Mouse (Mus musculus): ENCODE results near the gene Rnf167. TPM values are rescaled to one million over a fixed set of nuclear protein-coding genes. Genes with fewer than 3 reads are reported as not detected.

Gene Rnf167
- 100 to 1,000 TPM; 234 to 250 TPM for total RNA-seq (2023)

DNA sequence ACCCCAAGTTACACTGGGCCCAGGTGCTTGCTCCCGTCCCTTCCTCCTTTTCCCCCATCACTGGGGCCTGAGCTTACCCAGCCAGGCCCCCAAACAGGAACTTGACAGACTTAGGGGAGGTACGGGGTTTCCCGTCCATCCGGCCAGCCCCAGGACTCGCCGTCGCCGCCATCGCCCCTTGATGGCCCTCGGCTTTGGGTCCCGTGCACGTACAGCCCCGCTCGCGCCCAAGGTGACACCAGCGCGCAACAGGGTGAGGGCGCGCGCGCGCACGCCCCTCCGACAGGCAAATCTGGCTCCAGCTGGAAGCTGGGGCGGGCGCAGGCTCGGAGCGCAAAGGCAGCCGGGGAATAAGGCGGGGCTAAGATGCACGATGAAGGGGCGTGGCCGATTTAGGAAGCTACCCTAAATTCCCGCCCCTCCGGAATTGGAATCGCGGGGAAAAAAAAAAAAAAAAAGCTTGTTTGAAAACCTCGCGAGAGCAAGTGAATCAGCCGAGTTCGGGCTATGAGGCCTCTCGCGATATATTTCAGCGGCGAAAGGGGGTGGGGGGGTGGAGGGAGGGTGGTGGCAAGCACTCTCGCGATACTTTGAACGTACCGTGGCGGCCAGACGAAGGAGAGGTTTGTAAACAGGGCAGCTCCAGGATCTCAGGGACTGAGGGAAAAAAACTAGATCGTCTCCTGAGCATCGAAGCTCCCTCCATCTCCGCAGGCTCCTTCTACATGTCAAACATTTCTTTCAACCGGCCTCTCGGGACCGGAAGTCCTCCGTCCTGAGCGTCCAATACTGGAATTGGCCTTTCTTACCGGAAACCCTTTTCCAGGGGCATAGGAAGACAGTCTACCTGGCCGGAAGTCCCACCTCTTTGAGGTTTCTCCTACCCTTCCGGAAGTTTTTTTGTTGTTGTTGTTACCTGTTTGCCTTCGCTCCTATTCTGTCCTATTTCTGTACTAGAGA, at the start of gene Rnf167, which contains the start of gene Slc25a11:
Gene Rnf167 (plus strand): TSS at position 545 of the 960 bp plus-strand sequence.
Gene Slc25a11 (minus strand): TSS at position 789 of the 960 bp plus-strand sequence.

DNA sequence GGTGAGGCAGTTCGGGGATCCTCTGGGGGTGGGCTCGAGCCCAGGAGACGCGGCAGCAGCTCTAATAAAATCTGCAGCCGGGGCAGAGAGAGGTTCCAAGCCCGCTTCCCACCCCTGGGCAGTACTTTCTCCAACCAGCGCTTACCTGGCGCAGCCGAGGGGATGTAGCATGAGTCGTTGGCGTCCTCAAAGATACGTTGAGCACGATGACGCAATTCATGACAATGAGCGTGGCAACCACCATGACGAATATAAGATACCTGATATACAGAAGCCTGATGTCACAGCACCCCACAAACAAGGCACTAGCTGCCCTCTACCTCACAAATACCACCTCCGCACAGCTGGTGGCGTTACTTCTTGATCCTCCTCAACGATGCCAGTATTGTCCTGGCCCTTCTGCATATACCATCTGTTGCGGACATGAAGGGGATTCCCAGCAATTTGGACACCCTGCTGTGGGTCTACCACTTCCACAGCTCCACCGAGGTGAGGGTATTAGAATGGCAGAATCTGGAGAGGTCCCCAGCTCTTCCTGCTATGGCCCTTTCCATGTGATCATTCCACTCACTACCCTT, 31.4 kb upstream of the Rnf167 start, which contains the start of gene 4930544D05Rik:
Gene 4930544D05Rik (plus strand): TSS at position 333 of the 578 bp plus-strand sequence.

DNA sequence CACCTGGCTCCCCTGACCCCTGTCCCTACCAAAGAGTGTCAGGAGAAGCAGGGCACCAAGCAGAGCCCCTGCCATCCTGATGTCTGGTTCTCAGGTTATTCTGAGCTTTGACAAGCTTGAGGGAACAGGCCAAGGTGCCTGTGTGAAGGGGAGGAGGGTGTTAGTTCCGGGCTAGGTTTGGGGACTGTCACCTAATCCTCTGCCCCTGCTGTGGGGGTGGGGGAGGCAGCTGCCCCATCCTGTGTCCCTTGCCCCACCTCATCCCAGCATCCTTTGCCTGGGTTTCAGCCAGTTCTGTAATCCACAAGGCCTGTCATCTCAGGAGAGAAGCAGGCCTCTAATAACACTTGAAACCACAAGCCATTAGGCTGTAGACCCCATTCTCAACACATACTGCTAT, 27.9 kb upstream of the Rnf167 start, which contains the start of gene Chrne:
Gene Chrne (minus strand): TSS at position 116 of the 400 bp plus-strand sequence.

DNA sequence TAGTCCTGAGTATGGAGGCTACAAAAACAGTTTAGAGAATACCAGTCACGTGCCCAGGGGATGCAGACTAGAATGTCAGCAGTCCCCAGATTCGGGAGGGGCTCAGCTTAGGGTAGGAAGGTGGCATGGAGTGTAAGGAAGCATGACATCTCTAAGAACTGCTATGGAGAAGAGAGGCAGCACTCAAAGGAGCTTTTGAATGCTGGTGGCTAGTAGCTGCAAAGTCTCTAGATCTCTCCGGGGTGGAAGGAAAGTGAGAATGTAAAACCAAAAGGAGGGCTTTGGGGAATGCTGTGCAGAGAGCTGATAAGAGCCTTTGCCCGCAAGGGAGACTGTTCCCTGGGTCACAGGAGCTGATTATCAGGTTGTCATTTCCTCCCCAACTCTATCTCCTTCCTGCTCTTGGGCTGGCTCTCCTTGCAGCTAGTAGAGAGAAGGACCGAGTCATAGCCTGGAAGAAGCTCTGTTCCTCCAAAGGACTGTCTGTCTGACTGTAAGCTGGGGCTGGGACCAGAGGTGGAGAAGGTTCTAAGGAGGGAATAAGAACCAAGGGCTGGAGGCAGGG, 8.2 kb upstream of the Rnf167 start, which contains the start of gene Gp1ba:
Gene Gp1ba (plus strand): TSS at position 409 of the 565 bp plus-strand sequence.

DNA sequence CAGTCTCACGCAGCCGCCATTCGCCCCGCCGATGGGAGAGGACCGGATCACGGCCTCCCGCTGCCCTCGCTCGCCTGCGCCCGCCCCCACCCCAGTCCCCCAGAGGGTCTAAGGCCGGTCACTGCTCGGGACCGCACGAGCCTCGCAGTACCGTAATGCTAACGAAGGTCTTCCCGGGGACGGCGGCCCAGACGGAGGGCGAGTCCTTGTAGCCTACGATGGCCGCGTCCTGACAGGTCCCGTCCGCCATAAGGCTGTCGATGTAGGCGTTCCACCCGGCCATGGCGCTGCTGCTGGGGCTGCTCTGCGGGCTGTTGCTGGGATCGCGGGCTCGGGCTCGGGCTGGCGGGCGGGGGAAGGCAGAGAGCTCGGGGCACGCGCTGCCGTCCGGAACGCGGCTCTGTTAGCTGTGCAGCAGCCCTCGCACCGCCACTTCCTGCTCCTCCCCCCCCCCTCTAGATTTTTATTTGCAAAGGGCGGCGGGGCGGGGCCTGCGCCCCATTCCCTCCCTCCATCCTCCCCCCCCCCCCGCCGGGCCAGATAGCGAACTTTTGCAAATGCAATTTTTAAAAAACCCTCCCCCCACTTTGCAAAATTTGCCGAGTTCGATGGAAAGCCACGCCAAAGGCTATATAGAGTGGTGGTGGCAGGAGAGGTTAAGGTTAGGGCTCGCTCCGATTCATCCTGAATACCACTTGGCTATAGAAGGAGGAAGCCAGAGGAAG, 7.3 kb downstream of the Rnf167 start, which contains the start of gene Pfn1:
Gene Pfn1 (minus strand): TSS at position 447 of the 725 bp plus-strand sequence.

DNA sequence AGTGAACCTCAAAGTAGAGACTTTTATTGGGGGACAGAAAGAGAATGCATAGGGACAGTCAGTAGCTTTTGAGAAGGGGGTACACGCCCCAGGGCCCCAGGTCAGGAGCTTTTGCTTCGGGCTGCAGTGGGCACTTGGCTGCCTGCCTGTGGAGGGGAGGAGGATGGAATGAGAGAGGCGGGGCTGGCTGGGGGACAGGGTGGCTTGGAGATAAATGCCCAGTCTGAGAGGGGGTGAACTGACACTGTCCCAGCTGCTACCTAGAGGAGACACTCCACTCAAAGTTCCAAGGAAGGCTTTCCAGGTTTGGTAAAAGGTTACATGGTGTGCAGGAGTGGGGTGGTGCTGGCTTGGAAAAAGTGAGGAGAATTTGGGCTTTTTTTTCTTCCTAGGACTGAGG, 9.9 kb downstream of the Rnf167 start, which contains the start of gene Eno3:
Gene Eno3 (plus strand): TSS at position 239 of the 400 bp plus-strand sequence.

DNA sequence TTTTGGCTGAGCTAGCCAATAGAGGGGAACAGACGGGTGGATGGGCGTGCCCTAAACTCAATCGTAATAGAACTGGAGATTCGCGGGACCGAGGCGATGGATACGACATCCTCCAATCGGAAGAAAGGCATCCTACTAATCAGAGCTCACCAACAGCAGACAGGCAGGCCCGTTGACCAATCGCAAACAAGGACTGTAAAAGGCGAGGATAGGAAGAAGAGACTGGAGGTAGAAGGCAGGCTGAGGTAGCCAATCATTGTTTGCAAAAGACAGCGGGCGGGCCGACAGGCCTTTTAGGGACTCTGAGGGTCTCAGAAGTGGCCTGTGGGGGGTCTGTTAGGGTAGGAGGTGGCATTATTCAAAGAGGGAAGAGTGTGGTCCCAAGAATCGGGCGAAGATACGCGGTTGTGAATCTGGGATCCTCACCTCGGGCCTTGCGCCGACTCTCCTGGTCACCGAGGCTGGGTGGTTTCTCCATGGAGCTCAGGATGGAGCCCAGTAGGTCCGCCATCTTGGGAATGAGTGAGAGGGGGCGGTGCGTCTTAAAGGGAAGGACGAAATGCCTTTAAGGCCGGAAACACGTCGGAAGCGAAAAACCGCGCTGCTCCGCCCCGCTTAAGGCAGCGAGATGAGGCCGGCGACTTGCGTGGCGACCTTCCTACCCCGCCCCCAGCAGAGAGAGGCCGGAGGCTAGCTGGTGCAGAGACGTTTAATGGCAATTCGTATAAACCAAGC, 21.9 kb downstream of the Rnf167 start, which contains the start of gene Spag7:
Gene Spag7 (minus strand): TSS at position 646 of the 735 bp plus-strand sequence.

DNA sequence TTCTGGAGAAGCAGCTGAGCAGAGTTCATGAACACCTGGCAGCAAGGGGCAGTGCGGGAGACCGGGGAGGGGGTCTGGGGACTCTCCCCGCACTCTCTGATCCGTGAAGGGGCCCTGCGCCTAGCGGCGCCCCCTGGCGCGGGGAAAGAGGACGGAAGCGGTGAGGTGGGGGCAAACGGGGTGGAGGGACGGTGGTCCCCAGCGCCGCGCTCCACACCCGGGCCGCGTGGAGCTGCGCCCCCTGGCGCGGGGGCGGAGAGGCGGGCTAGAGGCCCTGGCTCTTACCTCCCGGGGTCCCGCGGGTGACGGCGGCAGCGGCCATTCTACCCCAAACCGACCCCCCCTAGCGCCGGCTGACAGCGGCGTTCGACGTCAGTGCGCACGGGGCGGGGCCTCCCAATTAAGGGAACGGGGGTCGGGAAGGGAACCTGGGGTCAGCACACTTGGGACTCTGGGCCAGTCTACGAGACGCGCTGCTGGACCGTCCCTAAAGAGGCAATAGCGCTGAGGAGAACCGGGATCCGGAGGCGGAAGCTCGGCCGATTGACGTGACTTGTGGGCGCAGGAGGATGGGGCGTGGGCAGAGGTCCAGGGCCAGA, 40.7 kb downstream of the Rnf167 start, which contains the start of gene Camta2:
Gene Camta2 (minus strand): TSS at position 505 of the 599 bp plus-strand sequence.

DNA sequence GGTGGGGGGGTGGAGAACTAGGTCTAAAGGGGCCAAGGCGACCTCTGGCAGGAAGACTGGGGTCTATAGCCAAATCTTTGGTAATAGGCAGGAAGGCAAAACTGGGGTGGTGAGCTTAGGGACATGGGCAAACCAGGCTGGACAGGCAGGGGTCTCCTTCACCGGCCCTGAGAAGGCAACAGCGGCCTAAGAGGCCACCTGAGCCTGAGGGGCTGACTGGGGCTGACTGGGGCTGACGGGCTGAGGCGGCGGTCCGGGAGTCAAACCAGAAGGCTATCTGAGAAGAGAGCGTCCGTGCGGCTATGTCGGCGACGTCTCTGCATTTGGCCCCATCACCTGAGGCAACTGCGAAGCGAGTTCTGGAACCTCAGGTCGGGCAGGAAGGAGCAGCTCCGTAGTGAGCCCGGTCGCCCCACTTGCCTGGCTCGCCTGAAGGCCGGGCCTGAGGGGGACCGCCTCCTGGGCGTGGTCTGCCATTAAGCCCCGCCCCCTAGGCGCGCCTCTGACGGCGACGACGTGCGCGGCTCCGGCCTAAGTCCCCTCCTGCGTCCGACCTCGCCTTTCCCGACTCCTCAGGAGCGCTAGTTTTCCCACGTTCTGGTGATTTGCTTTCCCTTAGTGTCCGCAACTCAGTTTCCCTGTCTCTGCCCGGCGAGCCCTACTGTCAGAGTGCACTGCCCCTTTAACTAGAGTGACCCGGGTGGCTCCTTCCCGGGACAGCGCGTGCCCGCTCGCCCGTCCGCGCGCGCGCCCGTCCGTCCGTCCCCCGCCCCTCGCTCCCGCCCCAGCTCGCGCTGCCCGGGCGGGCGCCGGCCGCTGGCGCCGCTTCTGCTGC, 52.9 kb downstream of the Rnf167 start, which contains the start of the genes Inca1 and Kif1c:
Gene Inca1 (minus strand): TSS at position 434 of the 835 bp plus-strand sequence.
Gene Kif1c (plus strand): TSS at position 827 of the 835 bp plus-strand sequence.

Other genes starting within 250 kb of the Rnf167 start
- 10 to 100 TPM; 25.7 to 30.0 TPM for gene Pelp1, start 237.2 kb upstream of the Rnf167 start, total RNA-seq (2023)
- 100 to 1,000 TPM; 318 to 334 TPM for gene Arrb2, start 214.6 kb upstream of the Rnf167 start, total RNA-seq (2023)
- gene Med11, start 195.3 kb upstream of the Rnf167 start, total RNA-seq (2023) = 10 to 100 TPM; 40.1 to 41.8 TPM
- 1 to 10 TPM in 1 of 2 experiments, under 1 TPM in 1; 0.71 to 1.6 TPM for gene Zmynd15, start 187.8 kb upstream of the Rnf167 start, total RNA-seq (2023)
- under 1 TPM in 1 of 2 experiments, not detected in 1; 0.76 TPM for gene Cxcl16, start 187.3 kb upstream of the Rnf167 start, total RNA-seq (2023)
- not detected for gene Tm4sf5, start 142.0 kb upstream of the Rnf167 start, total RNA-seq (2023)
- gene Vmo1, start 132.6 kb upstream of the Rnf167 start, total RNA-seq (2023) = not detected
- not detected for gene Gltpd2, start 128.0 kb upstream of the Rnf167 start, total RNA-seq (2023)
- gene Psmb6, start 121.9 kb upstream of the Rnf167 start, total RNA-seq (2023) = 100 to 1,000 TPM; 130 to 135 TPM
- gene Gm40193, start 114.3 kb upstream of the Rnf167 start, total RNA-seq (2023) = not detected
- 1 to 10 TPM; 4.8 to 5.4 TPM for gene Pld2, start 107.2 kb upstream of the Rnf167 start, total RNA-seq (2023)
- 100 to 1,000 TPM; 172 to 178 TPM for gene Mink1, start 84.4 kb upstream of the Rnf167 start, total RNA-seq (2023)
- gene 4930544D05Rik, start 31.4 kb upstream of the Rnf167 start, total RNA-seq (2023) = 1 to 10 TPM; 2.6 to 3.3 TPM
- 1 to 10 TPM; 3.3 to 4.4 TPM for gene Chrne, start 28.0 kb upstream of the Rnf167 start, total RNA-seq (2023)
- not detected for gene Gp1ba, start 8.1 kb upstream of the Rnf167 start, total RNA-seq (2023)
- gene Slc25a11, start 244 bp downstream of the Rnf167 start, total RNA-seq (2023) = 10 to 100 TPM; 64.3 to 67.8 TPM
- 1,000 to 10,000 TPM; 1,694 to 1,755 TPM for gene Pfn1, start 7.4 kb downstream of the Rnf167 start, total RNA-seq (2023)
- gene Eno3, start 10.0 kb downstream of the Rnf167 start, total RNA-seq (2023) = 10 to 100 TPM; 30.7 to 31.4 TPM
- gene Spag7, start 22.2 kb downstream of the Rnf167 start, total RNA-seq (2023) = 10 to 100 TPM; 32.6 to 35.8 TPM
- 10 to 100 TPM; 43.9 to 48.0 TPM for gene Camta2, start 40.9 kb downstream of the Rnf167 start, total RNA-seq (2023)
- under 1 TPM; 0.47 to 0.53 TPM for gene Inca1, start 52.9 kb downstream of the Rnf167 start, total RNA-seq (2023)
- gene Kif1c, start 53.3 kb downstream of the Rnf167 start, total RNA-seq (2023) = 10 to 100 TPM; 29.5 to 33.2 TPM
- 1 to 10 TPM; 3.3 to 4.7 TPM for gene Zfp3, start 117.0 kb downstream of the Rnf167 start, total RNA-seq (2023)
- gene Scimp, start 165.4 kb downstream of the Rnf167 start, total RNA-seq (2023) = not detected
- 10 to 100 TPM; 37.8 to 41.6 TPM for gene Rabep1, start 197.5 kb downstream of the Rnf167 start, total RNA-seq (2023)

Data from T-cell, adult 66 days (primary cell).